Mouse (Mus musculus) macrophage (primary cell): ENCODE results near the gene Slc15a3. TPM values are rescaled to one million over a fixed set of nuclear protein-coding genes. Genes with fewer than 3 reads are reported as not detected.
A peak's percentile ranks its signal among the peaks of the same experiment; 100 is the strongest.

Source experiments
- H3K27ac ChIP-seq: fragments of 350-480 bp; formaldehyde crosslinking; 2 replicates; pipeline ENCODE4 v1.9.0; 2021
- H3K36me3 ChIP-seq: fragments of 350-480 bp; formaldehyde crosslinking; 2 replicates; pipeline ENCODE4 v1.9.0; 2021; ENCODE audit errors: inconsistent target
- H3K4me3 ChIP-seq: fragments of 350-480 bp; formaldehyde crosslinking; 2 replicates; pipeline ENCODE4 v1.9.0; 2021; ENCODE audit errors: inconsistent target
- H3K79me2 ChIP-seq: fragments of 350-480 bp; formaldehyde crosslinking; 2 replicates; pipeline ENCODE4 v1.9.0; 2021; ENCODE audit errors: inconsistent target
- WGBS: methylation state at CpG from one replicate; pipeline ENCODE4 v1.1.7; 2026; ENCODE audit warnings: inconsistent platforms; ENCODE audit not compliant: missing documents; 5-methylcytosine and 5-hydroxymethylcytosine counted together
- polyA plus RNA-seq: library from polyadenylated mRNA; stranded (reverse); fragments of 250-400 nt; gene quantifications from 3 replicates; pipeline ENCODE4 v1.2.4, GENCODE M21; 2018; ENCODE audit warnings: inconsistent platforms

Slc15a3 gene
- polyA plus RNA-seq, 1 experiment from 2014 or later, result 583 TPM

DNA sequence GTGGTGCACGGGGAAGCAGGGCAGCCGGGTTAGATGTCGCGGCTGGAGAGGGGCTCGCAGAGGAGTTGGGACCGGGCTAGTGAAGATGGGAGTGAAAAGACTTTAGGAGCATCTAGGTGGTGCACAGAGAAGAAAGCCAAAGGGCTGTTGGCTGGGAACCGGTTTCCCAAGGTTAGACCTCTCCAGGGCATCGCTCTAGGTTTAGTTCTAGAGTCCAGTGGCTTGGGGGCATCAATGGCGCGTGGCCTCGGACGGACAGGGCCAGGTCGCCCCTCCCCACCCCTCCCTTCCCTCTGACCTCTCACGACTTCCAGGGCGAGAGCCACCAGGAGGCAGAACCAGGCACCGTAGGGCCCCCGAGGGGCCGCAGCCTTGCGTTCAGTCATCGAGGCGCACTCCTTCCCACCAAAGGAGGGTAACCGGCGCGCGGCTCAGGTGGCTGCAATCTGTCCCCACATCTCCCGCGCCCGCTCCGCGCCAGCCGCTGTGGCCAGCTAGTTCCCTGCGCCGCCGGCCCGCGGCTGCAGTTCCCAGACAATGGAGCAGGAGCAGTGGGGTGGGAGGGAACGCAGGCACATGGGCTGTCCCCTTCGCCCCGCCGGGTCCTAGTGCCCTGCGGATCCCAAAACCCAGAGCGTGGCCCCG, 29.8 kb downstream of the Slc15a3 start:
- peak overlapping the region; percentile 25 for H3K4me3 ChIP-seq
- no peaks in the 10 kb centered on the region for H3K79me2 ChIP-seq
- H3K27ac ChIP-seq, result no peak overlapping the region
- H3K36me3 ChIP-seq, result peaks cover 27% of the 10 kb centered on the region; the same call in 1 of the 2 replicates
- 3% methylated on average over 43 of the region's 43 CpGs for WGBS

DNA sequence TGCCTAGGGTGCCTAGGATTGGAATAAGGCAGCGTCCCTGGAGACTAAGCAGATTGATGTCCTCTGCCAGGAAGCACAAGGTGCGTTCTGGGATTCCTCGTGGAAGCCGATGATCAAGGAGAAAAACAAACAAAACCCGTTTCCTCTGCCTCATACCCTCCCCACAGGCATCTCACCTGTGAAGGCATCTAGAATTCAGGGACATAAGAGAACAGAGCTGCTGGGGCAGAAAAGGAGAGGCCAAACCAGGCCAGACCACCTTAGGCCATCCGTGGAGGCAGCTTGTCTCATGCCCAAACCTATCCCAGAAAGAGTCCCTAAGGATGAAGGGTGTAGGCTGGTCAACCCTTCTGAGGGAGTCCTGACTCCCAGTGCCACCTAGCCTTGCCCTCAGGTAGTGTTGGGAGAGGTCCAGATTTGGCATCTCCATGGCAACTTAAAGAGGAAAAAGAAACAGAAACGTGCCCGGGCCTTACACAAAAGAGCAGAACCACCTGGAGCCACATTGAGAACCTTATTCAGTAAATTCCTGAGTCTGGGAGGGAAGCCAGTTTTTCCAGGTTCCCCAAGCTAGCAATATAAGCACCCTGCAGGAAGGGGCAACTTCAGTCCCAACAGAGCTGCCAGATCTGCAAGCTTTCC, 30.5 kb downstream of the Slc15a3 start, which contains the start of gene Tmem132a:
Gene Tmem132a, minus strand, starts transcription at position 55 of the 642 bp plus-strand sequence.
- peaks cover 27% of the 10 kb centered on the region; the same call in 1 of the 2 replicates for H3K36me3 ChIP-seq
- no peak within 1 kb of the TSS for H3K27ac ChIP-seq
- H3K79me2 ChIP-seq, result peaks cover under 1% of the 10 kb centered on the region; the same call in 1 of the 2 replicates
- WGBS, result 36% methylated on average over 8 of the region's 8 CpGs
- H3K4me3 ChIP-seq, result peak within 1 kb of the TSS; percentile 25

DNA sequence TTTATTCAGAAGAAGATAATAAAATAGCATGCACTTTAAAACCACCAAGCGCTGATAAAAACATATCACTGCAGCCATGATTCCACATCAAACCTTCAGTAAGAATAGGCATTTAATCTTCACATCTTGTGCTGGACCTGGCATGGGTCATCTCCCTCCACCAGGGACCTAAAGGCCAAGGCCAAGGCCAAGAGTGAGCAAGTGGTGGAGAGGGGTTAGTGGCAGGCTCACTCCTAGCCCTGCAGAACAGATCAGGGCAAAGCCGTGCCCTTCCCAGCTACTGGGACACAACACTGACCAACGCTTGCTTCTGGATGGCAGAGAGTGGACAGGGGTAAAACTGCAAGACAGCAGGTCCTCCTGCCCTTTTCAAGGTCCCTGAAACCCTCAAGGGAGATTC, 31.1 kb downstream of the Slc15a3 start:
- Histone ChIP-seq H3K27ac (no peak overlapping the region), H3K36me3 (peaks cover 27% of the 10 kb centered on the region; the same call in 1 of the 2 replicates), H3K79me2 (peaks cover 7% of the 10 kb centered on the region; the same call in 1 of the 2 replicates), H3K4me3 (no peak overlapping the region)
- WGBS, result 100% methylated on average over 3 of the region's 3 CpGs

DNA sequence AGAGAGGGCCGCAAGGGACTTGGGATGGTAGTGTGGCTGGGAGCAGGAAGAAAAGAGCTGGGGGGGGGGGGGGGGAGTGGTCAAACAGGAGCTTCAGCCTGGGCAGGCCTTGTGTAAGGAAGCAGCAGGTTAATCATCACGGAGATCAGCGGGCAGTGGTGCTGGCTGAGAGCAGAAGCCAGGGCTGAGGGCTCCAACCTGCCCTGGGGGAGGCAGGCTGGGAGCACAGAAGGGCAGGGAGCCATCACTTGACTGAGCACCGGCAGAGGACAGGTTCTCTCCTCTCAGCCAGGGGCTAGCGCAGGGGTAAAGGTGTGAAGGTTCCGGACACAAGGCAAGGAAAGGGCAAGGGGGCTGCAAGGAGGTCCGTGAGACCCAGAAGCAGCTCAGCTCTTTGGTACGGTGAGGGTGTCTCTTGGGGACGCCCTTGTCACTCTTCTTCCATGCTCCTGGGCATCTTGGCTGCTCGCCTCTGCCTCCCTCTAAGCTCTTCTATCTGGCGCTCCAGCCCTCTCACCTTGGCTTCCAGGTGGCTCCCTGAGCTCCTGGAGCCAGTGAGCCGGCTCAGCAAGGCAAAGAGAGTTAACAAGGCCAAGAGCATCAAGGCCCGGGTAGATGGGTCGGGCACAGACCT, 31.9 kb downstream of the Slc15a3 start:
- Histone ChIP-seq H3K27ac (no peak overlapping the region), H3K36me3 (peaks cover 27% of the 10 kb centered on the region; the same call in 1 of the 2 replicates), H3K79me2 (peaks cover 15% of the 10 kb centered on the region; the same call in 1 of the 2 replicates), H3K4me3 (no peak overlapping the region)
- 95% methylated on average over 14 of the region's 14 CpGs for WGBS

DNA sequence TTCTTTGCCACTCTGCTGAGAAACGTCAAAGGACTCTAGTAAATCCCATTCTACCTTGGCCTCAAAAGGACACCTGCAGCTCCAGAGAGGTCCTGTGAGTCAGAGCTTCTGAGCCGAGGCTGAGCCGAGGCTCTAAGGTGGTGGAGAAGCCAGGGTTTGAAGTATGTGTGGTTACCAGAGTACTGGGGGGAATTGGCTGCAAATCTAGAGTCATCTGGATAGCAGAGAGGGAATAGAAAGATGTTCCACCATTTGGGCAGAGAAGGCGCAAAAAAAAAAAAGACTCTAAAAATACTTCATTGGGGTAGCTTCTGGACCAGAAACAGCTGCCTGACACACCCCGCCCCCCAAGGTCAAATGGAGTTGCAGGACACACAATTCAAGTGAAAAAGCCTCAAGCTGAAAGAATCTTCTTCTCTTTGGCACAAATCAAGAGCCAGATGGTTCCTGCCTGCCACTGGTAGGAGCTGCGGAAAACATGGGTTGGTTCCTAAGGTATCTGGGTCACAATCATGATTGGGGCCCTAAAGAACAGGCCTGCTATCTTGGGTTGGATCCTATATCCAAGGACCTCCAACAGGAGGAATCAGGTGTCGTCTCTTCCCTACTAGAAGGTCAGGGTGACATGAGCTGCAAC, 38.8 kb downstream of the Slc15a3 start:
- WGBS, result 97% methylated on average over 7 of the region's 7 CpGs
- peaks cover 48% of the 10 kb centered on the region for H3K79me2 ChIP-seq
- no peak overlapping the region for H3K27ac ChIP-seq
- H3K36me3 ChIP-seq, result peaks cover 9% of the 10 kb centered on the region; the same call in 1 of the 2 replicates
- no peak overlapping the region for H3K4me3 ChIP-seq

DNA sequence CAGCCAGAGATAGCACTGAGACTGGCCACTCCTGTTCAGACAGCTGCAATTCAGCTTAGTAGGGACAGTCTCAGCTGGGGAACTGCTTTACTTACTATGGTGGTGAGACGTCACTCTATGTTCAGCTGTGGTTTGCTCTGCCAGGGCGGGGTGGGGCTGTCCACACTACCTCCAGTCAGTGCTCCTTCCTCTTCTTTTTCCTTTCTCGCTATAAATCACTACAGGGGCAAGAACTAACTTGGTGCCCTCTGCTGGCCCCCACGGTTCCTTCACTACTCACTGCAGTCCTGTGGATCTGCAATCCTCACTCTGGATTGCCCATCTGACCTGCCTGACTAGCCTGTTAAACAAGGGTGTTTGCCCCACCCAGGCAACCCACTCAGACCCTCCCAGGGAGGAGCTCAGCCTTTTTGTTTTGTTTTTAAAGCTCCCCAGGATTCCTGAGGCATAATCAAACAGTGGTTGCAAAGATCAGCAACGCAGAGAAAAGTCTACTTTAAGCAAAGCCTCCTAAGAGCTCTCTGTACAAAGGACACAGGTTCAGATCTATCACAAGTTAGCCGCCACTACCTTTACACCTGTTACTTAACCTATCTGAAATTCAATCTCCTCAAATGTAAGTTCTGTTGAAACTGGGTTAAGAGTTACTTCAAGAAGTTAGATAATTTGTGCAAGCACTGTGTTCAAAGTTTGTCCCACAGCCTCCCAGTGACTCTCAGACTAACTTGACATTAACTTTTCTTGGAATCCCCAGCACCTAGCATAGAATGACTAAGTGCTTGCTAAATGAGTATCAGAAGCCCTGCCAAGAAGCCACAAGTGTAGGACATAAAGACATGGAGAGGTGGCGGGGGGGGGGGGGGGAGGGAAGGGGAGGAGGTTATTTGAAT, 40.8 kb downstream of the Slc15a3 start:
- 18% methylated on average over 6 of the region's 7 CpGs for WGBS
- Histone ChIP-seq H3K36me3 (no peaks in the 10 kb centered on the region), H3K4me3 (peak overlapping the region; percentile 64), H3K79me2 (peaks cover 45% of the 10 kb centered on the region), H3K27ac (peak overlapping the region; percentile 82)

DNA sequence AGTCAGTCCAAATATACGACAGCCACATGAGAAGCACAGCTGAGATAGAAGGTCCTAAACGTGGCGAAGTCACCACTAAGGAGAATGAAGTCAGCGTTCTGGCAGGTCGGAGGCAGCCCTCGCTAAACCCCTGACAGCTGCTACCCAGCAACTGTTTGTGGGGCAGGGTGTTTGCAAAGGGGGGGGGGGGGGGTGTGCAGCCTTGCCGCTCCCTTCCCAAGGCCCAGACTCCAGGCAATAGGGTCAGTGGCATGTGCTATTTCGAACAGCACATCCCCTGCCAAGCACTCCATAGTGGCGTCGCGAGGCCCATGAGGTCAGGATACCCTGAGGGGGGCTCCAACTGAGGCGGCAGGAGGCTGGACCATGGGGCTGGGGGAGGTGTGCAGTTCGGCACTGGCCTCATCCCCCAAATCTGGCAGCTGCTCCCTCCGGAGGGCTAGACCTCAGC, 41.5 kb downstream of the Slc15a3 start:
- Histone ChIP-seq H3K27ac (peak overlapping the region; percentile 82), H3K4me3 (peak overlapping the region; percentile 64), H3K36me3 (no peaks in the 10 kb centered on the region), H3K79me2 (peaks cover 38% of the 10 kb centered on the region)
- WGBS, result 10% methylated on average over 13 of the region's 14 CpGs

DNA sequence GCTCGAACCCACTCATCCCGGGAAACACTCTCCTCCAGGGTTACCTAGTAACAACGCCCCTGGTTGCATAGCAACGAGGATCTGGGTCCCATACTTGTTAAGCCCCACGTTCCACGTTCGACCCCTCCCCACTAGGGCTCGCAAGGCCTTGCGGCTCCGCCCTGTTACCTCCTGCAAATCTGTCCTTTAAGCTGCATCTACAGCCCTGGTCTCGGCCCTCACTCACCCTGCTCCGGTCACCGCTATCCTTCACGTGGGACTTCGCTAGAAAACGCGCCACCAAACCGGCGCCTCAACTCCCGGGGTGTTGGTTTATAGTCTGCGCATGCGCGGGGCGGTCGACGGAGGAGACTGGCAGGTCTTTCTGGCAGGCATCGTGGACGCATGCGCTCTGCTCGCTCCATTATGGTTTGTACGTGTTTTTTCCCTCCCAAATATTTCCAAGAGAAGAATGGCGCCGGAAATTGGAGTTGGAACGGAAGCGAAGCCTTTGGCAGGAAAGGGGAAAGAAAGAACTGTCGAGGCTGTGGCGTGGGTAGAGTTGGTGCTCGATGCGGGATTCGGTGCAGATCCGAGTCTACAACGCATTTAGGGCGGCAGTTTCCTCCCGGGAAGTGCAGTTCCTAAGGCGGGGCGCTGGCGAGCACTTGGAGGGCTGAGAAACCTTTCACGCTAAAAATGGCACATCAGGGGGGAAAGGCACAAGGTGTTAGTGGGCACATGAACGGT, 42.1 kb downstream of the Slc15a3 start, which contains the start of gene Tmem109:
Gene Tmem109, minus strand, starts transcription at position 576 of the 729 bp plus-strand sequence.
- Histone ChIP-seq H3K4me3 (peak within 1 kb of the TSS; percentile 64), H3K27ac (peak within 1 kb of the TSS; percentile 82), H3K79me2 (peaks cover 32% of the 10 kb centered on the region), H3K36me3 (no peaks in the 10 kb centered on the region)
- under 1% methylated on average over 48 of the region's 49 CpGs for WGBS

DNA sequence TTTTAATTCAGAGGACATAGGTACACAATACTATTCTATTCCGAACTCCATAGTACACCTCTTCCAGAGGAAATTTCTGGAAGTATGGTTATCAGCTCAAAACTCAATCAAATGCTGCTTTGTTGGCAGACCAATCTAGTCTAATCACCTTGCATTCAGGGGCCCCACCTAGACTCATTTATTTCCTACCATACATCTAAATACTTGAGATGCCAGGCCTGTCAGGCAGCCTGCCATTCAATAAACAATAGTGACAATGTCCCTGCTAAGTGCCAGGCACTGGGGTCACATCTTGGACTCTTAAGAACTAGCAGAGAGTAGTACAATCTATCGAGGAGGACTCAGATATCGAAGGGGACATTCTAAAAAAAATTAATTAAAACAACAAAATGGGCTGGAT, 52.7 kb downstream of the Slc15a3 start:
- WGBS, result 93% methylated on average over 3 of the region's 3 CpGs

DNA sequence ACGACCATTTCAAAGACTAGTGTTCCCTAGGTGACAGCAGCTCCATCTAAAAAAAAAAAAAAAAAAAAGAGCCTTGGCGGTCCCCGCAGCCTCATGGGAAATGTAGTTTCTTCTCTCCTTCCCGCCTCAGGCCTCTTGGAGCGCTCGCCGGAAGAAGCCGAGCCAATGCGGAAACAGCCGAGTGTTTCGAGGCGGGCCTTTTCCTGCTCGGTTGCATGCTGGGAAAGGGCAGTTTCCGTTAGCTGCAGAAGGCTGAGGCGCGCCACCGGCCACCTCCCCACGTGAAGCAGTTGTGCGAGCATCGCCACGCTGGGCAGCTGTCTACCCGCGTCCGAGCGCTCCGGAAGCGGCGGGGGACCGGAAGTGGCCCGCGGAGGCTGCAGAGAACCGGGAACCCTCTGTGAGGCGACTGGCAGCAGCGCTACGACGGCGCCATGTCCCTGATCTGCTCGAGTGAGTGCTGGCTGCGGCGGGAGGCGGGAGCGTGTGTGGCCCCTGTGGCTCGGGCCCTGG, 55.5 kb downstream of the Slc15a3 start, which contains the start of gene Prpf19:
Gene Prpf19, plus strand, starts transcription at position 216 of the 513 bp plus-strand sequence.
- WGBS, result under 1% methylated on average over 39 of the region's 43 CpGs
- Histone ChIP-seq H3K4me3 (peak within 1 kb of the TSS; percentile 92), H3K27ac (peak within 1 kb of the TSS; percentile 65), H3K36me3 (peaks cover 25% of the 10 kb centered on the region; the same call in 1 of the 2 replicates), H3K79me2 (peaks cover 37% of the 10 kb centered on the region)

More for the DNA sequence above, 52.7 kb downstream of the Slc15a3 start:
- no peak overlapping the region for H3K4me3 ChIP-seq
- no peak overlapping the region for H3K27ac ChIP-seq
- H3K36me3 ChIP-seq, result no peaks in the 10 kb centered on the region
- H3K79me2 ChIP-seq, result peaks cover 18% of the 10 kb centered on the region

DNA sequence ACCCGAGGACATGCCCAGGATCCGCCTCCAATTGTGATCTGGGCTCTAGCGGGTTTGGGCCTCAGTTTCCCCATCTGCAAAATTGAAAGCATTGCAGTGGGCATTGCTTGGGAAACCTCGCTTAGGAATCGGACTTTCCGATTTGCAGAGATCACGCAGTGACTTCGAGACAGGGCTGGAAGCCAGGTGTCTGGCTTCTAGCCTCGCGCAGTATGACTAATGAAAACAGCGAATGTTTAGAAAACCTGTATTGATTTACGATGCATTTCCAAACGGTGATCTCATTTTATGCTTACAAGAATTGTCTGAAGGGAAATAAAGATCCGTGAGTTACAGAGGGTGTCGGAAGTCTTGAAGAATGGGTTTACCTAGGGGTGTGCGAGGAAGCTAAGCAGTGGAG, 56.2 kb downstream of the Slc15a3 start:
- WGBS, result 1% methylated on average over 16 of the region's 16 CpGs
- Histone ChIP-seq H3K4me3 (peak overlapping the region; percentile 92), H3K36me3 (peaks cover 31% of the 10 kb centered on the region), H3K27ac (peak overlapping the region; percentile 65), H3K79me2 (peaks cover 37% of the 10 kb centered on the region)

DNA sequence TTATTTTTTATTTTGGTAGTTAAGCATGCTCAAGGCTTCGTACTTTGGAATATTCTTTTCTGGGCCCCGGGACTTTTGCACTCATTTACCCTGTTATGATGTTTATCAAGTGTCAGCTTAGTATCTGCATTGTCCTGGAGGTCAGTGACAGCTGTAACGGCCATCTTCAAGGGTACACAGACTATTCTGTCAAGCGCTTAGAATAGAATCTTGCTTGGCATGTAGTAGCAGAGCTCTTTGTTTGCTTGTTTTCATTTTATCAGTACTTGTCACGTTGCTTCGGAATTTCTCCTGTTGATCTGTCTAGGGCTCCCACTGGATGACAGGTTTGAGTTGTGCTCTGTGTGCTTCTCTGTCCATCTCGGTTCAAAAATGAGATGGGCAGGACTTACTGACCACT, 57.3 kb downstream of the Slc15a3 start:
- no peak overlapping the region for H3K4me3 ChIP-seq
- H3K79me2 ChIP-seq, result peaks cover 37% of the 10 kb centered on the region
- WGBS, result 88% methylated on average over 7 of the region's 7 CpGs
- peaks cover 43% of the 10 kb centered on the region for H3K36me3 ChIP-seq
- no peak overlapping the region for H3K27ac ChIP-seq

DNA sequence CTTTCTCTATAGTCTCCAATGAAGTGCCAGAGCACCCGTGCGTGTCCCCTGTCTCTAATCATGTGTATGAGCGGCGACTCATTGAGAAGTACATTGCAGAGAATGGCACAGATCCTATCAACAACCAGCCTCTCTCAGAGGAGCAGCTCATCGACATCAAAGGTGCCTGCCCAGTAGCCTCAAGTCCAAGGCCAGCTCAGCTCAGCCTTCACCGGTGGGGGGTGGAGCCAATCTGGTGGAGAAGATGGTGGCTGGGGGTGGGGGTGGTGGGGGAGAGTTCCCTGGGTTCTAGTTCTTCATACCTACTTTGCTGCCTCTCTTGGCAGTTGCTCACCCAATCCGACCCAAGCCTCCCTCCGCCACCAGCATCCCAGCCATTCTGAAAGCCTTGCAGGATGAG, 58.0 kb downstream of the Slc15a3 start:
- Histone ChIP-seq H3K79me2 (peaks cover 37% of the 10 kb centered on the region), H3K4me3 (no peak overlapping the region), H3K27ac (no peak overlapping the region), H3K36me3 (peaks cover 49% of the 10 kb centered on the region)
- 90% methylated on average over 8 of the region's 8 CpGs for WGBS
